Mouse (Mus musculus) lung, embryonic 14.5 days (tissue): Measurements from ENCODE around the gene Nmur1. TPM values are rescaled to one million over a fixed set of nuclear protein-coding genes. Genes with fewer than 3 reads are reported as not detected.

Experiments
- ATAC-seq: fragments of 200-750 bp; cut with Nextera tagmentation; 2 replicates; pipeline ENCODE4 v1.8.0; 2017; ENCODE audit warnings: mild to moderate bottlenecking, moderate TSS enrichment, moderate library complexity; ENCODE audit not compliant: insufficient read depth
- DNase-seq: peaks from one replicate; pipeline ENCODE4 v3.0.0-alpha.2; 2015
- H3K27ac ChIP-seq: fragments of 300-500 bp; sonication (generic); 2 replicates; pipeline ENCODE4 v1.5.1; 2014; ENCODE audit warnings: low read depth, mild to moderate bottlenecking, moderate library complexity
- H3K27me3 ChIP-seq: fragments of 300-500 bp; sonication (generic); 2 replicates; pipeline ENCODE4 v1.6.1; 2014; ENCODE audit warnings: low read length, control low read depth; ENCODE audit not compliant: insufficient read depth
- H3K36me3 ChIP-seq: fragments of 300-500 bp; sonication (generic); 2 replicates; pipeline ENCODE4 v1.6.1; 2014; ENCODE audit warnings: control low read depth; ENCODE audit not compliant: insufficient read depth
- H3K4me1 ChIP-seq: fragments of 300-500 bp; sonication (generic); 2 replicates; pipeline ENCODE4 v1.6.1; 2014; ENCODE audit warnings: antibody characterized with exemption, control low read depth; ENCODE audit not compliant: insufficient read depth
- H3K4me2 ChIP-seq: fragments of 300-500 bp; sonication (generic); 2 replicates; pipeline ENCODE4 v1.6.1; 2014; ENCODE audit warnings: mild to moderate bottlenecking
- H3K4me3 ChIP-seq: fragments of 300-500 bp; sonication (generic); 2 replicates; pipeline ENCODE4 v1.5.1; 2014; ENCODE audit warnings: low read depth, low read length
- H3K9ac ChIP-seq: fragments of 300-500 bp; sonication (generic); 2 replicates; pipeline ENCODE4 v1.6.1; 2014
- H3K9me3 ChIP-seq: fragments of 300-500 bp; sonication (generic); 2 replicates; pipeline ENCODE4 v1.6.1; 2016; ENCODE audit warnings: low read depth, low read length, control low read depth
- CTCF ChIP-seq: IDR thresholded peaks from 2 replicates; pipeline ENCODE4 v1.5.1; 2016; ENCODE audit warnings: antibody characterized with exemption, low read depth
- WGBS: fragments of 180-500 bp; shearing (Covaris S2); extraction: QIAGEN DNeasy Blood & Tissue Kit; methylation state at CpG from one replicate; pipeline ENCODE4 v1.1.7; 2014; 5-methylcytosine and 5-hydroxymethylcytosine counted together
- polyA plus RNA-seq: library from polyadenylated mRNA; unstranded; fragments of >200 nt; fragmentation: Nextera tagmentation; extraction: Ambion mirVana; gene quantifications from 2 replicates; pipeline ENCODE4 v1.2.1, GENCODE M21; 2014

The Nmur1 gene
- polyA plus RNA-seq, 1 experiment from 2014 or later = not detected

DNA sequence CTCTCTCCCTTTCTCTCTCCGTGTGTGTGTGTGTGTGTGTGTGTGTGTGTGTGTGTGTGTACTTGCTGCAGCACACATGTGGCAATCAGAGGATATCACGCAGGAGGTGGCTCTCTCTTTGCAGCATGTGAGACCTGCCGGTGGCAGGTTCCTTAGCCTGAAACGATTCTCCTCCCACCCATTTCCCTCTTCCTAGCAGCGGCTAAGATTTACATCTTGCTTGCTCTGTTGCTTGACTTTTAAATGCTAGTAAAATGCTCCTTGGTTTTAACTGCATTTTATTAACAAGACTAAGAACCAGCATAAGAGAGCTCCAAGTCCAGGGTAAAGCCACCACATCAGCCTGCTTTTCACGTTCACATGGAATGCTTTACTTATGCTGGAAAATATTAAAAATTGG, 47.4 kb downstream of the Nmur1 start:
- Histone ChIP-seq H3K9ac (no peak overlapping the region), H3K27me3 (no peaks in the 10 kb centered on the region), H3K4me3 (no peak overlapping the region), H3K4me2 (no peak overlapping the region), H3K36me3 (no peaks in the 10 kb centered on the region), H3K9me3 (no peaks in the 10 kb centered on the region), H3K27ac (no peak overlapping the region), H3K4me1 (no peaks in the 10 kb centered on the region)
- TF ChIP-seq CTCF = no peak
- 41% methylated on average over 6 of the region's 6 CpGs for WGBS
- ATAC-seq (no peak), DNase-seq (no peak)

- Histone ChIP-seq H3K27me3 (no peaks in the 10 kb centered on the region), H3K4me3 (no peak overlapping the region), H3K9ac (no peak overlapping the region), H3K36me3 (no peaks in the 10 kb centered on the region), H3K27ac (no peak overlapping the region), H3K4me2 (no peak overlapping the region), H3K9me3 (no peaks in the 10 kb centered on the region), H3K4me1 (no peaks in the 10 kb centered on the region)
- DNase-seq (no peak), ATAC-seq (no peak)
- TF ChIP-seq CTCF = no peak
- 62% methylated on average over 5 of the region's 5 CpGs for WGBS
These were observed 49.7 kb downstream of the Nmur1 start for GRCm38 (mm10) chr1:86376354-86376753.

GRCm38 (mm10) chr1:86371997-86372396, 54.0 kb downstream of the Nmur1 start:
- Histone ChIP-seq H3K36me3 (no peaks in the 10 kb centered on the region), H3K27me3 (no peaks in the 10 kb centered on the region), H3K9ac (no peak overlapping the region), H3K9me3 (no peaks in the 10 kb centered on the region), H3K4me1 (no peaks in the 10 kb centered on the region), H3K4me2 (no peak overlapping the region), H3K4me3 (no peak overlapping the region), H3K27ac (no peak overlapping the region)
- peak; percentile 77 for DNase-seq
- 38% methylated on average over 10 of the region's 10 CpGs for WGBS
- ATAC-seq = peak; percentile 52
- peak; percentile 91 for TF ChIP-seq CTCF

DNA sequence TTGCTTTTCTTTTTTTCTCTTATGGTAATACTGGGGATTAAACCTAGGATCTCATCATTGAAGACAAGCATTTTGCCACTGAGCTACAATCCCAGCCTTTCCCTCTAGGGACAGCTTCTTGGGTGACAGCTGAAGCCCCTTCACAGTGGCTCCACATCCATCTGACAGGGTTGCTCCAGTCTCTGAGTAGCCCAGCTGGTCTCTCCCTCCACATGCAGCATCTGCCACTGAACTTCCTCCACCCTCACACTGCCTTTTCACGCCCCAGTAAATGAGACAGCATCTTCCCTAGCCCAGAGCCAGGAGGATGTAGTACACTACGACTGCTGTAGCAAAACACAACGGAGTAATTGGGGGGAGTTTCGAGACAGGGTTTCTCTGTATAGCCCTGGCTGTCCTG, 57.9 kb downstream of the Nmur1 start:
- ATAC-seq = no peak
- Histone ChIP-seq H3K27me3 (no peaks in the 10 kb centered on the region), H3K4me2 (no peak overlapping the region), H3K27ac (no peak overlapping the region), H3K9me3 (no peaks in the 10 kb centered on the region), H3K36me3 (no peaks in the 10 kb centered on the region), H3K4me1 (no peaks in the 10 kb centered on the region), H3K9ac (no peak overlapping the region), H3K4me3 (no peak overlapping the region)
- WGBS = 68% methylated on average over 4 of the region's 4 CpGs
- TF ChIP-seq CTCF = no peak
- no peak for DNase-seq

DNA sequence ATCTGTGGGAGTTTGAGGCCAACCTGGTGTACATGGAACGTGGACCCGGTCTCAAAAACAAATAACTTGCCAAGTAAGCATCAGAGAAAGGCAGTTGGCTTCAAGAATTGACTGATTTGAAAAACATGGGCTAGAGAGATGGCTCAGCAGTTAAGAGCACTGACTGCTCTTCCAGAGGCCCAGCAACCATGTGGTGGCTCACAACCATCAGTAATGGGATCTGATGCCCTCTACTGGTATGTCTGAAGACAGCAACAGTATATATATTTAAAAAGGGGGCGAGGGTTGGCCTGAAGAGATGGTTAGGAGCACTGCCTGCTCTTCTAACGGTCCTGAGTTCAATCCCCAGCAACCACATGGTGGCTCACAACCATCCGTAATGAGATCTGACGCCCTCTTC, 62.4 kb downstream of the Nmur1 start:
- Histone ChIP-seq H3K9ac (no peak overlapping the region), H3K36me3 (no peaks in the 10 kb centered on the region), H3K4me3 (no peak overlapping the region), H3K27me3 (no peaks in the 10 kb centered on the region), H3K27ac (no peak overlapping the region), H3K4me2 (no peak overlapping the region), H3K9me3 (no peaks in the 10 kb centered on the region), H3K4me1 (no peaks in the 10 kb centered on the region)
- TF ChIP-seq CTCF = peak; percentile 65
- ATAC-seq (no peak), DNase-seq (peak; percentile 63)
- WGBS = 12% methylated on average over 6 of the region's 6 CpGs

GRCm38 (mm10) chr1:86361852-86362615, 64.0 kb downstream of the Nmur1 start:
- no peak for DNase-seq
- no peak for TF ChIP-seq CTCF
- no peak for ATAC-seq
- no peaks in the 10 kb centered on the region for H3K27me3 ChIP-seq
- no peak overlapping the region for H3K4me2 ChIP-seq
- H3K9me3 ChIP-seq = no peaks in the 10 kb centered on the region
- no peak overlapping the region for H3K9ac ChIP-seq
- peaks cover 7% of the 10 kb centered on the region for H3K36me3 ChIP-seq
- H3K27ac ChIP-seq = no peak overlapping the region
- WGBS = 75% methylated on average over 4 of the region's 4 CpGs
- H3K4me3 ChIP-seq = no peak overlapping the region
- H3K4me1 ChIP-seq = no peaks in the 10 kb centered on the region; the same call in 1 of the 2 replicates

GRCm38 (mm10) chr1:86360441-86360840, 65.6 kb downstream of the Nmur1 start:
- H3K36me3 ChIP-seq = peaks cover 23% of the 10 kb centered on the region
- no peaks in the 10 kb centered on the region; the same call in 1 of the 2 replicates for H3K4me1 ChIP-seq
- TF ChIP-seq CTCF = no peak
- ATAC-seq (no peak), DNase-seq (peak; percentile 21)
- H3K27me3 ChIP-seq = no peaks in the 10 kb centered on the region
- peak overlapping the region; percentile 91 for H3K4me3 ChIP-seq
- 14% methylated on average over 12 of the region's 12 CpGs for WGBS
- peak overlapping the region; percentile 94 for H3K27ac ChIP-seq
- H3K9me3 ChIP-seq = no peaks in the 10 kb centered on the region
- peak overlapping the region; percentile 92 for H3K4me2 ChIP-seq
- peak overlapping the region; percentile 95 for H3K9ac ChIP-seq
